Mouse (Mus musculus): ENCODE measurements around the gene Golt1a.
"Not testable (repeated sequence)": the region's sequence is repeated elsewhere in the genome, so short reads cannot be mapped to it uniquely, and the experiment has no call there.

Golt1a gene

DNA sequence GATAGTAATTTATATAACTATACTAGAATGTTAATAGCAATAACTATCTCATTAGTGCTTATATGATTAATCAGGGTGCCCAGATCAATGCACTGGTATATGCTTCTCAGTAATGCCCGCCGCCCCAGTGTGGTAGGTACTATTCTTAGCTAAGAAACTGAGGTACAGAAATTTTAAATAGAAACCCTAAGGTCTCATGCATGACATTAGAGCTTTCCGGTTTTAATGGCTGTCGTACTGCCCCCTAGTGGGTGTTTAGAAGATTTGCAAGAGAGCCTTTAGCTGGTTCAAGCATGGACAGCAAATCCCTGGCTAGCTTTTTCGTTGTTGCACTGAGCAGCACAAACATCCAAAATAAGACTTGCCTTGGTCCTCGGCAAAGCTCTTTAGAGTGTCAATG is 2.3 kb upstream of the Golt1a start:
- peak in 1 of 2 experiments; percentile 21 for DNase-seq

DNA sequence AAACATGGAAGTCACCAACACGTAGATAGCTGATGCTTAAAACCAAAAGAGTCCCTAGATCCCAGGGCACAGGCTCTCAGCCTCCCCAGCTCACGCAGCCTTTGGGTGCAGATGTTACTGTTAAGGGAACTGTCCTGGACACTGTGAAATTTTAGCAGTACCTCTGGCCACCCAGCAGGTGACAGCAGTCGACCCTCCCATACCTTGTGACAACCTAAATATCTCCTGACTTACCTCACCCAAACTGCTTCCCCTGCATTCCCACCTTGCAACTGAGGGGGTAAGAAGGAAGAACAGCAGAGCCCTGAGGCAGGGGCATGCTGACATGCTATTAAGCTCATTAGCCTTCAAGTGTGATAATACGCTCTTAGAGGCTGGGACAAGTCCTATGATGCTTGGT is 1.6 kb downstream of the Golt1a start:
- no peak for DNase-seq

DNA sequence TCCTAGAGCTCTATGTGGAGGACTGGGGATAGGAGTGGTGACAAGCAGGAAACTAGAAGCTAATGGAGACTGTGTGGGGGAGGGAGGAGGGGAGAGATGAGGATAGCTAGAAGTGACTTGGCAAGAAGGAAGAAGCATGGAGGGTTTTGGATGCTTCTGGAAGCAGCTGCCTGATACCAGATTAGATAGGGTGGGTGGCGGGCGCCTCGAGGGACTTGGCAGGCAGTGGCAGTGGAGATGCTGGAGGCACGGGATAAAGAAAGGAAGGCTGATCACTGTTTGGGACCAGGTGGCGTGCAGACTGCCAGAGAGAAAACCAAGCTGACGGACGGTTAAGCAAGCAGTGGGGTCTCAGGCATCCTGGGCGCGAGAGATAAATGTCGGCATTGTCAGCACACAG is 2.3 kb downstream of the Golt1a start:
- no peak for DNase-seq

DNA sequence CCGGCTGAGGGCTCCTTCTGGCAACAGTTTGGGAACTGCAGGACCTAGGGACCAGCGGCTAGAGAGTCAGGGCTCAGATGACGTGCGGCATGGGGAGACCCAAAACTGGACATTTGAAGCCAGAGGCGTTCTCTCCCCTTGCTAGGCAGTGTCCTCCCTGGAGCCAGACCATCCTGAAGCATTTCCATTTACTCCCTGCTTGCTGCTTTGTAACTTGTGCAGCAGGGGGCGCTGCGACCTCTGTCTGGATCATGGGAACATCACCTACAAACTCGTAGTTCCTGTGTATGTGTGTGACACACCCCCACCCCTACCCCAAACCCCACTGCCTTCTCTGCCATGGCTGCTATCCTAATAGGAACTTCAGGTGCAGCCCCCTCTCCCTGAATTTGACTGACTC is 4.8 kb downstream of the Golt1a start:
- peak; percentile 21 to 58 for DNase-seq

GRCm38 (mm10) chr1:133315775-133316174 is 6.2 kb downstream of the Golt1a start:
- DNase-seq = no peak

DNA sequence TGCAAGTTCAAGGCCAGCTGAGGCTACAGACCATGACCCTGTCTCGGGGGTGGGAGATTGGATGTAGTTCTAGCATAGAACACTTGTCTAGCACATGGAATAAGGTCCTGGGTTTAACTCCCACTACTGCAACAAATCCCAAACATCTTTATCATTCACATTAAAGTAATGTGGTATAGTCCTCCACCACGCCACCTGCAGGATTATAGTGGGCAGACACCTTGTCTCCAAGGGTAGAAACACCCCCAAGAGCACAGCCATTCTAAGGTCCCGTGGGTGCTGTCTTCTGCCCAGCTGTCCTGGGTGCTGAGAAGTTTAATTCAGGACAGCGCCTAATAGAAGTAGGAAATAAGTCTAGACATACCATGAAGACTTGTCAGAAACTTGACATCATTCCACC is 7.0 kb downstream of the Golt1a start:
- no peak for DNase-seq

- DNase-seq = no peak
Measured at GRCm38 (mm10) chr1:133317149-133317548, 7.5 kb downstream of the Golt1a start.

DNA sequence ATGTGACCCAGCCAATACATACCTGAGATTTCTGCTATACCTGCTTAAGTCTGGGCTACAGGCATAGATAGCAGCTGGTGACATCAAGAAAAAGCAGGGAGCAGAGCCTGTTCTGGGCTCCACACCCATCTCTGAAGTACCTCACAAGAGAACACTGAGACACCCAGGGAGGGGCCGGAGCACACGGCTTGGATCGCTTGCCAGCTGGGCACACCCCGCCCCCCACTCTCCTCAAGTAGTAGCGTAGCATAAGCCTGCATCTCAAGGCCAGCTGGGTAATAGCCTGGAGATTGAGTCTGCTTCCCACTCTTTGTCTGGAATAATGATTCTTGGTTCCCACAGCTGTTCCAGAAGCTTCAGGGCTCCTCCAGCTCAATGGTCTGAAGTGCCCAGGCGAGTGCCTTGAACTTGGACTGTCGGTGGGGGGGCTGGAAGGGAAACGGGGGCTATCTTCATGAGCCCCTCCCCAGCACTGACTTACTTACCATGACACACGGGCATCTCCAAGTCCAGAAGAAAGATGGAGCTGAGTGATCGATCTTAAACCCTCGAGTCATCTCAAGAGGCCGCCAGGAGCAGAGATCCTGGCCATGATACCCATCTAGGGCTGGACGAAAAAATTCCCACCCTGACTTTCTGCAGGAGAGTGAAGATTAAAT is 11.8 kb downstream of the Golt1a start, which contains the start of gene Kiss1:
Gene Kiss1 (plus strand): TSS at position 609 of the 659 bp plus-strand sequence.
- no peak for DNase-seq

GRCm38 (mm10) chr1:133323333-133323732 is 13.7 kb downstream of the Golt1a start:
- no peak for DNase-seq

DNA sequence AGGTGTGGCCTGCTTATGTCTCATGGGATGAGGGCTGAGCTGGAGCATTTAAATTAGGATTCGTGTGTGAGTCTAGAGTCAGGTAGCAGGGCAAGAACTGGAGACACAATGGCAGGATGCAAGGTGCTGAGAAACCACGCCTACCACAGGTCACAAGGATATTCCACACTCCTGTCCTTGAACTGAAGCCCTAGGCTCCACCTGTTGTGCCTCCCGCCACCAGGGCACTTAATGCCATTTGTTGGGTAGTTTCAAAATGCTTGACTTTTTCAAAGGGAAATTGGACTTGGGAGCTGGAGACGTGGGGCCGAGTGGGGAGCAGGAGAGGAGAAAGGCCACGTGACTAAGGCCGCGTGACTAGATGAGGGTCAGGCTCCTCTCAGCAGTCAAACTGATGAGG is 16.4 kb downstream of the Golt1a start:
- DNase-seq = no peak

- DNase-seq = no peak
Measured at GRCm38 (mm10) chr1:133327094-133327493, 17.5 kb downstream of the Golt1a start.

DNA sequence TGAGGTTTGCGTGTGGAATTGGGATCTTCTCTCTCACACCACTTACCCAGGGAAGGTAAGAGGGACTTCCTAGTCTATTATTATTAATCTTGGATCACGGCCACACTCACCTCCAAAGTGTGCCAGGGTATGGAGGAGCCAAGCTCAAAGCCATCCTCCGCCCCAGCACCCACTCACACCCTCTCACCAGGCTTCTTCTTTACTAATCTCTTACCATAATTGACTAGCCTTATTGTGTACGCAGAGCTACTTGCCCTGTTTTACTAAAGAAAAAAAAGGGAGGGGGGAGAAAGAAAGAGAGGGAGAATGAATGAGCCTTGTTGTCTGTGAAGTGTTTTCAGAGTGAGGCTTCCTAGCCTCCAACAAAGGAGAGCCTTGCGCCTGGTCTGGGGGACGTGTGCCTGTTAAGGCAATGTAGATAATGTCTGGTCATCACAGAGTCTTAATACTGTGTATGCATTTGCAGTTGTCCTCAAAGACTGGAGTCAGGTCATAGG is 18.7 kb downstream of the Golt1a start:
- no peak for DNase-seq

DNA sequence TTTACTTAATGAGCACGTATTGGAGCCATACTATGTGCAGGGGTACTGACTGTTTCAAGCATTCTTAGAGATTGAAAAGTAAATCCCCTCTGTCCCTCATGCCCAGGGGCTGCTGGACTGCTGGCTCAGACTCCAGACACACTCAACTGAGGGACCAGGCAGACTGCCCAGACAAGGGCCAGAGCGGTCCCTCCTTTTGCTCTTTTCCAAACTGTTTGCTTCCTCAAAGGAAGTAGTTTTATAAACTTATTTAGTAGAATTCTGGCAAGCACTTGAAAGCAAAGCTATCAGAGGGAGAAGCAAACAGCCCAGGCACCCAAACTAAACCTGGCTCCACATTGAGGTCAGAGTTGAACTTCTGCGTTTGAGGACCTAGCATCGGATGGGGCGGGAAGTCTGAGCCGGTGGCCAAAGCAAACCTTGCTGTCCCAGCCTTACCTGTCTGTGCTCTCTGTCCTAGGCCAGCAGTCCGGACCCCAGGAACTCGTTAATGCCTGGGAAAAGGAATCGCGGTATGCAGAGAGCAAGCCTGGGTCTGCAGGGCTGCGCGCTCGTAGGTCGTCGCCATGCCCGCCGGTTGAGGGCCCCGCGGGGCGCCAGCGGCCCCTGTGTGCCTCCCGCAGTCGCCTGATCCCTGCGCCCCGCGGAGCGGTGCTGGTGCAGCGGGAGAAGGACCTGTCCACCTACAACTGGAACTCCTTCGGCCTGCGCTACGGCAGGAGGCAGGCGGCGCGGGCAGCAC is 19.5 kb downstream of the Golt1a start:
- no peak for DNase-seq

DNA sequence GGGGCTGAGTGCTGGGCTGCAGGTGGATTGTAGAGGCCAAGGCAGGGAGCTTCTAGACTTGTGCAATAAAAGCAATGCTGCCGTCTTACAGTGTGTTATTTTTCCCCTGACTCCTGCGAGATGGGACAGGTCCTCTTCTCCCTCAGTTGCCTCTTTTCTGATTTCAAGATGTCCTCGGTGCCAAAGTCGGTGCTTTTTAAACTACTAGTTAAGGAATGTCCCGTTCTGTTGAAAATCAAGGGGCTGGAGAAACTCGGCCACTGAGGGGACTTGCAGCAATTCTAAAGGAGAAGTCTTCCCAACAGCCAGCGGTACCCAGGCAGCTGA is 20.0 kb downstream of the Golt1a start:
- no peak for DNase-seq

- no peak for DNase-seq
Measured at GRCm38 (mm10) chr1:133331142-133331541, 21.5 kb downstream of the Golt1a start.

- no peak for DNase-seq
Measured at GRCm38 (mm10) chr1:133332656-133333430, 23.2 kb downstream of the Golt1a start.

DNA sequence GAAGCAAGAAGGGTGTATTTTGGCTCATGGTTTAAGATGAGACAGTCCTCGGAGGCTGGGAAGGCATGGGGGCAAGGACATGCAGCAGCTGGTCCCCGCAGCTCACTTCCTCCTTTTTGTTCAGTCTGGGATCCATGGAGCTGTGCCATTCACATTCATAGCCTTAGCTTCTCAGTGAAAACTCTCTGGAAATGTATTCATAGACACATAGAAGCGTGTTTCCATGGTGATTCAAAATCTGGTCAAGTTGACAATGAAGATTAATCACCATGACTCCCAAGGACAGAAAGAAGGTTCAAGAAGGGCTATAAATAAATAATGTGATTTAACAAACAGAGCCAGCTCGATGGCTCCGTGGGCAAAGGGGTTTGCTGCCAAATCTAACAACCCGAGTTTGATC is 24.3 kb downstream of the Golt1a start:
- DNase-seq = no peak

- DNase-seq = not testable (repeated sequence)
Measured at GRCm38 (mm10) chr1:133340403-133340802, 30.8 kb downstream of the Golt1a start.

DNA sequence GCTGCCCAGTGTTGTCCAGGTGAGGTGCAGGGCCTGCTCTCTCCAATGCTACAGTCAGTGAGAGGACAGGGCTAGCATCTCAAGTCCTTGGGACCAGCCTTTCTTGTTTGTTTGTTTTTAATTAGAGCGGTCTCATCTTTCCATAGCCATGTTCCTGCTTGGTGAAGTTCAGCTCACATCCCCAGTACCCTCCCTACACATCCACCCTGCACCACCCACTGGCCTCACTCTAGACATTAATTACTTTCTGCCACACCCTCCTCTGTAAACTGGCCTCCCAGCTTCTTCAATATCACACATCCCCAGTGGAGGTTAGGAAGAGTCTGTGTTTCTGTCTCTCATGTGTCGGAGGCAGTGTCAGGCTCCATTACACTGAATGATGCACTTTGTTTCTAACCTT is 34.8 kb downstream of the Golt1a start:
- DNase-seq = no peak

DNA sequence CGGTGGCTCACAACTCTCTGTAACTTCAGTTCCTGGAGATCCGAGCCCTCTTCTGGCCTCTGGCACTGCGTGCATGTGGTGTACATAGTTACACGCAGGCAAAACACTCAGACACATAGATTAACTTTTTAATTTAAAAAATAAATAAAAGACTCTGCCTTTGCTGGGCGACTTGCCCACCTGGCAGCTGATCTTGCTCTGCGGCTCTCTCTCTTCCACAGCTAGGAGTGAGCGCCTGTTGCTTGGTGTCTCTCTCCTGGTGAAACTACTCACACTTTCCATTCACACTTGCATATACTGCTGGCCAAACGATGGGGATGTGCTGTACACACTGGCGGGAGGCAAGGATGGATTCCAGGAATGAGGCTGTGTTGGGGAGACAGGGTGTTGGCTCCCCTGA is 36.9 kb downstream of the Golt1a start:
- no peak for DNase-seq

DNA sequence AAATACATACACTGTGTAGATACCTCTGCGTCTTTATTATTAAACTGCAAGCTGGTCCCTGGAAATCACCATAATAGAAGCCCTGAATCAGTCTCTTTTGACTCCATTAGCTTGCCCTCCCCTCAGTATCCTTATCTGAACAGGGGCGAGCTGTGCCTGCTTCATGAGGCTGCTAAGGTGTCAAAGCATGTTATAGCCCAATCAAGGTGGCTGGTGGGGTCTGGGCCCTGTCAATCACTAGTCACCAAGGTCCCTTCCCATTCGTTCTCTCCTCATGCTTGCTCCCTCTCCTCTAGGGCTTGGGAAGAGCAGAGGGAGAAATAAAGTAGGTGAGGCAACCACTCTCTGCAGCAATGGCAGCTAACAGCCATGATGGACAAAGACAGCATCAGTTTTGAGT is 37.6 kb downstream of the Golt1a start:
- no peak for DNase-seq

- peak in 1 of 2 experiments; percentile 20 for DNase-seq
Measured at GRCm38 (mm10) chr1:133347693-133348520, 38.3 kb downstream of the Golt1a start.

DNA sequence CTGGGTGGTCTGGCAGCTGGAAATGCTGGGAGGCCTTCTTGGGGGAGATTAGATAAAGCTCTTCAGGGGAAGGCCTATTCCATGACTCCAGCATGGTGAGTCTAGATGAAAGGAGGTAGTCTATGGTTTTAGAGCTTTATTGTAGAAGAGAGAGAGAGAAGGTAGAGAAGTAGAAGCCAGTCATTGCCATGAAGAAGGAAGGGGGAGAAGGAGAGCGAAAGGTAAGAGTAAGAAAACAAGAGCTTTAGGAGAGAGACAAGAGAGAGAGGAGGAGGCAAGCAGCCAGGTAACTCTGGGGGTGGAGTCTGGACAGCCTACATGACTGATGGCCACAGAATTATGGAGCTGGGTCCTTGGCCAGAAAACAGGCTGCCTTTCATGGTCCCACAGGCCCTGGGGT is 40.6 kb downstream of the Golt1a start, which contains the start of gene Ren1:
Gene Ren1 (plus strand): TSS at position 301 of the 400 bp plus-strand sequence.
- DNase-seq = no peak

All from spleen, adult 18-20 months (tissue).